Mouse (Mus musculus) intestine, embryonic 14.5 days (tissue): ENCODE measurements around the gene Tead1. TPM values are rescaled to one million over a fixed set of nuclear protein-coding genes. Genes with fewer than 3 reads are reported as not detected.

Source experiments
- ATAC-seq: fragments of 200-750 bp; cut with Nextera tagmentation; replicated peaks from 2 replicates; pipeline ENCODE4 v1.8.0; 2017; ENCODE audit warnings: low read depth, moderate number of reproducible peaks, moderate TSS enrichment, moderate library complexity; ENCODE audit not compliant: low FRiP score, low TSS enrichment
- DNase-seq: peaks from one replicate; pipeline ENCODE4 v3.0.0-alpha.2; 2018; ENCODE audit warnings: low spot score
- H3K27ac ChIP-seq: fragments of 300-500 bp; sonication (generic); 2 replicates; pipeline ENCODE4 v1.5.1; 2014; ENCODE audit warnings: low read depth, mild to moderate bottlenecking, control low read depth
- H3K27me3 ChIP-seq: fragments of 300-500 bp; sonication (generic); replicated peaks from 2 replicates; pipeline ENCODE4 v1.6.1; 2014; ENCODE audit warnings: low read length, control low read depth; ENCODE audit not compliant: control insufficient read depth, insufficient read depth
- H3K36me3 ChIP-seq: fragments of 300-500 bp; sonication (generic); 2 replicates; pipeline ENCODE4 v1.6.1; 2014; ENCODE audit warnings: low read length, control low read depth; ENCODE audit not compliant: control insufficient read depth, insufficient read depth
- H3K4me1 ChIP-seq: fragments of 300-500 bp; sonication (generic); replicated peaks from 2 replicates; pipeline ENCODE4 v1.6.1; 2014; ENCODE audit warnings: low read length, control low read depth, mixed read lengths; ENCODE audit not compliant: control insufficient read depth, insufficient read depth
- H3K4me2 ChIP-seq: fragments of 300-500 bp; sonication (generic); 2 replicates; pipeline ENCODE4 v1.6.1; 2014; ENCODE audit warnings: low read length
- H3K4me3 ChIP-seq: fragments of 300-500 bp; sonication (generic); 2 replicates; pipeline ENCODE4 v1.5.1; 2014; ENCODE audit warnings: low read depth, low read length, control low read depth, mixed read lengths
- H3K9ac ChIP-seq: fragments of 300-500 bp; sonication (generic); 2 replicates; pipeline ENCODE4 v1.6.1; 2014; ENCODE audit warnings: mild to moderate bottlenecking, low read length
- H3K9me3 ChIP-seq: fragments of 300-500 bp; sonication (generic); 2 replicates; pipeline ENCODE4 v1.6.1; 2016; ENCODE audit warnings: low read length, control low read depth; ENCODE audit not compliant: control insufficient read depth
- WGBS: fragments of 180-500 bp; shearing (Covaris S2); extraction: QIAGEN DNeasy Blood & Tissue Kit; methylation state at CpG from one replicate; pipeline ENCODE4 v1.1.7; 2014; 5-methylcytosine and 5-hydroxymethylcytosine counted together
- polyA plus RNA-seq: library from polyadenylated mRNA; unstranded; fragments of >200 nt; fragmentation: Nextera tagmentation; extraction: Ambion mirVana; gene quantifications from 2 replicates; pipeline ENCODE4 v1.2.1, GENCODE M21; 2014

Tead1 gene
- polyA plus RNA-seq, 1 experiment from 2014 or later: 20.2 TPM

DNA sequence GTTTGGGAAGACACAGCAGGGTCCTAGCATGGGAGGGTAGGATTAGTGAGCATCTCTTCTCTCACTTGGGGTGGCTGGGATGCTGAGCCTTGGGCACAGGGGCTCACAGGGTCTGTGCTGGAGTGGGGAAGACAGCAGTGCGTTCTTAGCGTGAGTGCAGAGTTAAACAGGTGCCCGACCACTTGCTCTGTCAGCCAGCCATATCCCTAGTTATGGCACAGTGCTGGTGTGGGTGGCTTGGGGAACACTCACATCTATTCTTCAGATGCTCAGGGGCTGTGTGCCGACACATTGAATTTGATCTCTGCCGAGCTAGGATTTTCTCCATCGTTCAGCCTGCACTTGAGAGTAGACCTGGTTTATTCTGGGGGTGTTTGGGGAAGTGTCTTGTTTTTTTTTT lies 92.3 kb downstream of the Tead1 start:
- H3K4me3 ChIP-seq: no peak overlapping the region
- no peak overlapping the region for H3K27ac ChIP-seq
- H3K9me3 ChIP-seq: no peaks in the 10 kb centered on the region
- 83% methylated on average over 6 of the region's 6 CpGs for WGBS
- ATAC-seq (no peak), DNase-seq (no peak)
- H3K36me3 ChIP-seq: no peaks in the 10 kb centered on the region
- no peak overlapping the region for H3K4me2 ChIP-seq
- peaks cover 24% of the 10 kb centered on the region for H3K4me1 ChIP-seq
- H3K27me3 ChIP-seq: no peaks in the 10 kb centered on the region
- no peak overlapping the region for H3K9ac ChIP-seq

GRCm38 (mm10) chr7:112772777-112773176 lies 93.7 kb downstream of the Tead1 start:
- DNase-seq (no peak), ATAC-seq (no peak)
- H3K27me3 ChIP-seq: no peaks in the 10 kb centered on the region
- H3K9me3 ChIP-seq: no peaks in the 10 kb centered on the region
- WGBS: 16% methylated on average over 6 of the region's 6 CpGs
- H3K27ac ChIP-seq: no peak overlapping the region
- H3K4me1 ChIP-seq: peaks cover 29% of the 10 kb centered on the region
- H3K36me3 ChIP-seq: no peaks in the 10 kb centered on the region
- H3K4me3 ChIP-seq: no peak overlapping the region
- H3K9ac ChIP-seq: no peak overlapping the region
- H3K4me2 ChIP-seq: no peak overlapping the region

DNA sequence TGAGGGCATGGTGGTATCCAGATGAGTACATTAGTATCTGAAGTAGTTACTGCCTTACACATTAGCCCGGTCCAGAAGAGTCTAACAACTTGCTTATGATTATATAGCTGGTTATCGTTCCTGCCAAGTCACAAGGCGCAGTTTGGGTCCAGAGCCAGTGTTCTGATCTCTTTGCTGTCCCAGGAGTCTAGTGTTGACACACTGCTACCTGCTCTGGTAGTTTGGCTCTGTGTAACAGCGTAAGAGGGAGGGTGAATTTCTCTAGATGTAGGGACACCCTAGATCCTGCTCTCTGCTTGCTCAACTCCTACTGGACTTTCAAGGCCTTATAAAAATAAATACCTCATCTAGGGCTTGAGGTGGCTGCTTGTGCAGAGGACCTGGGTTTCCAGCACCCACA lies 94.5 kb downstream of the Tead1 start:
- ATAC-seq: no peak
- H3K4me3 ChIP-seq: no peak overlapping the region

DNA sequence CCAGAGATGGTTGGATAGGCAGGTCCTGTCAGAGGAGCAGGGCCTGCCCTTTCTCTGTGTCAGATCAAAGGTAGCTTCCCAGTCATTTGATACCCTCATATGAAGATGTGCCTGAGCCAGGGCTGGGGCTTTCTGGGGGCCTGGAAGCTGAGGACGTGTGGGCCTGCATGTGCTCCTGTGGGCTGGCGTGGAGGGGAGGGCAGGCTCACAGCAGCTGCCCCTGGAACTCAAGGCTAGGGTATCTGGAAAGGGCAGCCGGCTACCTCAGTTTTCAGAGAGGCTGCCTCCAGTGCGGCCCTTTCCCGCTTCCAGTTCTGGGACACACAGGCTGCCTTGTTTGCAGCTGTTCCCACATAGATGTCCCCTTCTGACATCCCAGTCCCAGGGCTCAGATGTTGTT lies 96.7 kb downstream of the Tead1 start:
- no peak overlapping the region for H3K4me2 ChIP-seq
- no peak overlapping the region for H3K4me3 ChIP-seq
- WGBS: 39% methylated on average over 5 of the region's 5 CpGs
- no peaks in the 10 kb centered on the region for H3K27me3 ChIP-seq
- no peak overlapping the region for H3K27ac ChIP-seq
- H3K4me1 ChIP-seq: peaks cover 35% of the 10 kb centered on the region
- no peak overlapping the region for H3K9ac ChIP-seq
- no peaks in the 10 kb centered on the region for H3K9me3 ChIP-seq
- no peak for DNase-seq
- no peaks in the 10 kb centered on the region for H3K36me3 ChIP-seq
- ATAC-seq: no peak

More for the DNA sequence above, 94.5 kb downstream of the Tead1 start:
- Histone ChIP-seq H3K27ac (no peak overlapping the region), H3K36me3 (no peaks in the 10 kb centered on the region), H3K4me1 (peaks cover 29% of the 10 kb centered on the region), H3K27me3 (no peaks in the 10 kb centered on the region), H3K4me2 (no peak overlapping the region), H3K9ac (no peak overlapping the region), H3K9me3 (no peaks in the 10 kb centered on the region)
- DNase-seq: no peak
- 80% methylated on average over 4 of the region's 4 CpGs for WGBS

GRCm38 (mm10) chr7:112776670-112777069 lies 97.6 kb downstream of the Tead1 start:
- Histone ChIP-seq H3K27ac (no peak overlapping the region), H3K9me3 (no peaks in the 10 kb centered on the region), H3K36me3 (no peaks in the 10 kb centered on the region), H3K4me2 (no peak overlapping the region), H3K4me1 (peaks cover 31% of the 10 kb centered on the region), H3K4me3 (no peak overlapping the region), H3K27me3 (no peaks in the 10 kb centered on the region), H3K9ac (no peak overlapping the region)
- WGBS: 61% methylated on average over 5 of the region's 5 CpGs
- no peak for ATAC-seq
- no peak for DNase-seq

- WGBS: 38% methylated on average over 6 of the region's 6 CpGs
- Histone ChIP-seq H3K27me3 (no peaks in the 10 kb centered on the region), H3K4me2 (no peak overlapping the region), H3K4me1 (peaks cover 18% of the 10 kb centered on the region), H3K4me3 (no peak overlapping the region), H3K27ac (no peak overlapping the region; the same call in 1 of the 2 replicates), H3K36me3 (no peaks in the 10 kb centered on the region), H3K9me3 (no peaks in the 10 kb centered on the region), H3K9ac (no peak overlapping the region)
- no peak for ATAC-seq
- no peak for DNase-seq
Observed at GRCm38 (mm10) chr7:112779636-112780035, 100.5 kb downstream of the Tead1 start.

DNA sequence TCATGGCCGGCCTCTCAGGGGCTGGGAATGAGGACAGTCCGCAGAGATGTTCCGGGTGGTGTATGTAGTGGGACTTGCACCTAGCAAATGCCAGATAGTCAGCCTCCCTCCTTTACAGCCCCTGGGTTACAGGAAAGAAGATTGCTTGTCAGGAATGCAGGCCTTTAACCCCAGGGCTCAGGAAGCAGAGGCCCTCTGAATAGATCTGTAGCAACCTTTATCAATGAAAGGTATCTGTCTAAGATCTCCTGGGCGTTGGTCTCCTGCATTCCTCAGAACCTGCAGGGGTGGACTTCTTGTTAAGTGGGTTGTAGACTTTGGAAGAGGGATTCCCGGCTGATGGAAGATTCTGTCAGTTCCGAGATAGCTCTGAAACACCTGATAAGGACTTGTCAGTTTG lies 101.8 kb downstream of the Tead1 start:
- 65% methylated on average over 6 of the region's 6 CpGs for WGBS
- H3K9me3 ChIP-seq: no peaks in the 10 kb centered on the region
- DNase-seq (no peak), ATAC-seq (no peak)
- no peaks in the 10 kb centered on the region for H3K27me3 ChIP-seq
- peaks cover 11% of the 10 kb centered on the region for H3K4me1 ChIP-seq
- H3K4me3 ChIP-seq: no peak overlapping the region
- H3K4me2 ChIP-seq: no peak overlapping the region
- H3K27ac ChIP-seq: no peak overlapping the region
- H3K9ac ChIP-seq: no peak overlapping the region
- H3K36me3 ChIP-seq: no peaks in the 10 kb centered on the region

- H3K36me3 ChIP-seq: no peaks in the 10 kb centered on the region
- H3K9ac ChIP-seq: no peak overlapping the region
- no peaks in the 10 kb centered on the region for H3K9me3 ChIP-seq
- H3K4me3 ChIP-seq: no peak overlapping the region
- no peak overlapping the region for H3K27ac ChIP-seq
- DNase-seq (no peak), ATAC-seq (no peak)
- H3K4me1 ChIP-seq: peaks cover 21% of the 10 kb centered on the region
- H3K27me3 ChIP-seq: no peaks in the 10 kb centered on the region
- WGBS: 82% methylated on average over 8 of the region's 8 CpGs
- H3K4me2 ChIP-seq: no peak overlapping the region
Observed at GRCm38 (mm10) chr7:112781987-112782386, 102.9 kb downstream of the Tead1 start.

DNA sequence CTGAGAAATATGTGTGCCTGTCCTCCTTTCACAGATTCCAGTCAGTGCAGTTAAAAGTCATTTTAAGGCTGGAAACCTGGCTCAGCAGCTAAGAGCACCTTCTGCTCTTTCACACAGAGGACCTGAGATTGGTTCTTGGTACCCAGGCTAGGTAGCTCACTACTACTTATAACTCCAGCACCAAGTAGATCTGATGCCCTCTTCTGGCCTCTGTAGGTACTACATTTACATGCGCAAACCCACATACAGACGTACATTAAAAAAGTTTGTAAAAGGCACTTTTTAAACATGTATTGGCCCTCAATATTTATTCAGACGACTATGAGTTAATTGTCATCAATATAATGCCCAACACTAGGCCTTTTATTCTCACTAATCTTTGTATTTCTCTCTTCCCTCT lies 105.2 kb downstream of the Tead1 start:
- DNase-seq: no peak
- ATAC-seq: no peak
- no peak overlapping the region for H3K27ac ChIP-seq

More for the DNA sequence above, 105.2 kb downstream of the Tead1 start:
- Histone ChIP-seq H3K4me2 (no peak overlapping the region), H3K9ac (no peak overlapping the region), H3K9me3 (no peaks in the 10 kb centered on the region), H3K4me3 (no peak overlapping the region), H3K27me3 (no peaks in the 10 kb centered on the region), H3K36me3 (no peaks in the 10 kb centered on the region), H3K4me1 (peaks cover 39% of the 10 kb centered on the region)
- WGBS: 90% methylated on average over 3 of the region's 3 CpGs
